Mouse (Mus musculus) forebrain, embryonic 15.5 days (tissue): ENCODE measurements around the gene Trpv3. TPM values are rescaled to one million over a fixed set of nuclear protein-coding genes. Genes with fewer than 3 reads are reported as not detected.

Experiments used
- ATAC-seq: fragments of 200-750 bp; cut with Nextera tagmentation; replicated peaks from 2 replicates; pipeline ENCODE4 v1.8.0; 2017; ENCODE audit warnings: mild to moderate bottlenecking, moderate TSS enrichment, moderate library complexity
- H3K27ac ChIP-seq: fragments of 300-500 bp; sonication (generic); replicated peaks from 2 replicates; pipeline ENCODE4 v1.5.1; 2015; ENCODE audit warnings: mild to moderate bottlenecking, inconsistent platforms
- H3K27me3 ChIP-seq: fragments of 300-500 bp; sonication (generic); 2 replicates; pipeline ENCODE4 v1.6.1; 2015; ENCODE audit warnings: inconsistent platforms
- H3K36me3 ChIP-seq: fragments of 300-500 bp; sonication (generic); 2 replicates; pipeline ENCODE4 v1.6.1; 2015; ENCODE audit warnings: mild to moderate bottlenecking, inconsistent platforms
- H3K4me1 ChIP-seq: fragments of 300-500 bp; sonication (generic); 2 replicates; pipeline ENCODE4 v1.6.1; 2015; ENCODE audit warnings: inconsistent platforms
- H3K4me2 ChIP-seq: fragments of 300-500 bp; sonication (generic); replicated peaks from 2 replicates; pipeline ENCODE4 v1.6.1; 2015; ENCODE audit warnings: mild to moderate bottlenecking, inconsistent platforms
- H3K4me3 ChIP-seq: fragments of 300-500 bp; sonication (generic); 2 replicates; pipeline ENCODE4 v1.5.1; 2015; ENCODE audit warnings: mild to moderate bottlenecking, inconsistent platforms
- H3K9ac ChIP-seq: fragments of 300-500 bp; sonication (generic); replicated peaks from 2 replicates; pipeline ENCODE4 v1.6.1; 2015; ENCODE audit warnings: mild to moderate bottlenecking, inconsistent platforms
- H3K9me3 ChIP-seq: fragments of 300-500 bp; sonication (generic); 2 replicates; pipeline ENCODE4 v1.6.1; 2016; ENCODE audit warnings: inconsistent platforms
- WGBS: fragments of 180-500 bp; shearing (Covaris S2); methylation state at CpG from one replicate; pipeline ENCODE4 v1.1.7; 2015; ENCODE audit warnings: mixed read lengths; 5-methylcytosine and 5-hydroxymethylcytosine counted together
- polyA plus RNA-seq: library from polyadenylated mRNA; unstranded; fragments of >200 nt; fragmentation: Nextera tagmentation; extraction: Ambion mirVana; gene quantifications from 2 replicates; pipeline ENCODE4 v1.2.1, GENCODE M21; 2015

The Trpv3 gene
- 0.06 and 0.09 TPM in 2 replicates for polyA plus RNA-seq

DNA sequence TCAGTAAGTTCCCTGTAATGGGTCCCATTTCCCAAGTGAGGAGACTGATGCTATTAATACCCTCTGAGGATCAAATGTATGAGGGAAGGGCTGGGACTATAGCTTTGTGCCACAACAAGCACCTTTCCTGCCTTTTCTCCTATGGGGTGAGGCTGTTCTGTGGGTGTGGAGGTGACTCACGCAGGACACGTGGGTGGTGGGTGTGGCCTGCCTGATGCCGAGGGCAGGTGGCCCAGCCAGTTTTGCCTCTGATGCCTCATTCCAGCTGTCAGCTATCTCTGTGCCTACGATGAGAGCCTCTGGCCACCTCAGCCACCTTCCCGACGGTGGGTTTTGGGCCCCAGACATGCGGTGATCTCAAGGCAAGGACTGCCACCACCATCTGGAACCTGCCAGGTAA is at the start of gene Trpv3:
Gene Trpv3 (plus strand): TSS at position 122 of the 400 bp plus-strand sequence.
- WGBS, result 90% methylated on average over 7 of the region's 7 CpGs
- H3K27ac ChIP-seq, result no peak within 1 kb of the TSS

DNA sequence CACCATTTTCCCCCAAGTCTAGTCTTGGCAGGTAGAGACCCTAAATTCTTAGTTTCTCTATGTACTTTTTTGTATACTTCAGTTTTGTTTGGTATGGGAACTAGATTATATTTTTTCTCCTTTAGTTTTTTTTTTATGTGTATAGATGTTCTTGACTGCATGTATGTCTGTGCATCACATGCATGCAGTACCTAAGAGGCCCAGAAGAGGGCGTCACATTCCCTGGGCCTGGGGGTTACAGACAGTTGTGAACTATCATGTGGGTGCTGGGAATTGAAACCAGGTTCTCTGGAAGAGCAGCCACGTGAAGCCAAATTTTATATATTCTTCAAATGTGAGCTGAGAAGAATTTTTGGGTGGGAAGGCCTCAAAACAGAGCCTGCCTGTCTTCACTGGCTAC is 47.5 kb upstream of the Trpv3 start:
- Histone ChIP-seq H3K9ac (no peak overlapping the region), H3K4me1 (no peaks in the 10 kb centered on the region), H3K36me3 (no peaks in the 10 kb centered on the region), H3K27ac (no peak overlapping the region), H3K9me3 (no peaks in the 10 kb centered on the region), H3K4me2 (no peak overlapping the region), H3K4me3 (no peak overlapping the region), H3K27me3 (no peaks in the 10 kb centered on the region)
- no peak for ATAC-seq
- WGBS, result 55% methylated on average over 2 of the region's 2 CpGs

More for the DNA sequence above, at the start of gene Trpv3:
- Histone ChIP-seq H3K9me3 (no peaks in the 10 kb centered on the region), H3K4me2 (no peak within 1 kb of the TSS), H3K9ac (no peak within 1 kb of the TSS), H3K27me3 (no peaks in the 10 kb centered on the region), H3K4me3 (no peak within 1 kb of the TSS), H3K4me1 (no peaks in the 10 kb centered on the region), H3K36me3 (no peaks in the 10 kb centered on the region)
- ATAC-seq, result no peak

DNA sequence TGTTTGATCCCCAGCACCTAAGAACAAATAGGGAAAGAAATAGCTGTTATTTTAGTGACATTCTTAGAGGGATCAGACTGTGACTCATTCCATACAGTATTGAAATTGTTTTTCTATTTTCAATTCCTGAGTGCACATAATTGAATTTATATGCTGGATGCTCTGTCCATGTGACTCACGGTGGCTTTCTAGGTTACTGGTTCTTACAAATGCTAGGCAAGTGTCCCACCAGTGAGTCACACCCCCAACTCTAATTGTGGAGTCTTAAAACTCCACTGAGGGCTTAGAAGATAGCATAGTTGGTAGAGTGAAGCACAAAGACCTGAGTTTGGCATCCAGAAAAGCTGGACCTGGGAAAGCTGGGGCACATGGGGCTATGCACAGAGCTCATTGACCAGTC is 46.5 kb upstream of the Trpv3 start:
- Histone ChIP-seq H3K9me3 (no peaks in the 10 kb centered on the region), H3K4me2 (no peak overlapping the region), H3K27me3 (no peaks in the 10 kb centered on the region), H3K9ac (no peak overlapping the region), H3K27ac (no peak overlapping the region), H3K36me3 (no peaks in the 10 kb centered on the region), H3K4me3 (no peak overlapping the region), H3K4me1 (no peaks in the 10 kb centered on the region)
- WGBS, result 93% methylated on average over 1 of the region's 1 CpGs
- no peak for ATAC-seq

DNA sequence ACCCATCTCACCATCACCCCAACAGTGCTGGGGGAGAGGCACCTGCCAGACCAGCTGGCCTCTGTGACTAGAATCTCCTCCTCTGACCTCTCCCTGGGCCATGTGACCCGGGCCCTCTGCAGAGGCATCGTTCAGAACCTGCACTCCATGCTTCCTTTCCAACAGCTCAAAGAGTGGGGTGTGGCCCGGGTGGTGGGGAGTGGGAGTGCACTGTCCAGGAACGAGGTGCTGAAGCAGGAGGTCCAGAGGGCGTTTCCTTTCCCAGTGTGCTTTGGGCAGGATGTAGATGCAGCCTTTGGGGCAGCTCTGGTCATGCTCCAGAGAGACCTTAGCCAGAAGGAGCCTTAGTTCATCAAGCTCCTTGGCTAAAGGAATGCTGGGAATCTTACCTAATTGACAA is 44.3 kb upstream of the Trpv3 start:
- no peaks in the 10 kb centered on the region for H3K4me1 ChIP-seq
- no peaks in the 10 kb centered on the region for H3K27me3 ChIP-seq
- no peak overlapping the region for H3K27ac ChIP-seq
- H3K9me3 ChIP-seq, result no peaks in the 10 kb centered on the region
- H3K9ac ChIP-seq, result no peak overlapping the region
- H3K4me3 ChIP-seq, result no peak overlapping the region
- H3K36me3 ChIP-seq, result no peaks in the 10 kb centered on the region
- ATAC-seq, result no peak
- no peak overlapping the region for H3K4me2 ChIP-seq
- WGBS, result 41% methylated on average over 5 of the region's 5 CpGs

GRCm38 (mm10) chr11:73223966-73224365 is 43.2 kb upstream of the Trpv3 start:
- no peak overlapping the region for H3K9ac ChIP-seq
- no peak overlapping the region for H3K4me2 ChIP-seq
- no peaks in the 10 kb centered on the region for H3K36me3 ChIP-seq
- H3K27ac ChIP-seq, result no peak overlapping the region
- H3K4me3 ChIP-seq, result no peak overlapping the region
- no peaks in the 10 kb centered on the region for H3K9me3 ChIP-seq
- no peaks in the 10 kb centered on the region for H3K27me3 ChIP-seq
- 71% methylated on average over 2 of the region's 2 CpGs for WGBS
- ATAC-seq, result no peak
- no peaks in the 10 kb centered on the region for H3K4me1 ChIP-seq

- Histone ChIP-seq H3K4me2 (no peak overlapping the region), H3K36me3 (no peaks in the 10 kb centered on the region), H3K27ac (no peak overlapping the region), H3K9ac (no peak overlapping the region), H3K4me1 (no peaks in the 10 kb centered on the region), H3K9me3 (no peaks in the 10 kb centered on the region), H3K27me3 (no peaks in the 10 kb centered on the region), H3K4me3 (no peak overlapping the region)
- ATAC-seq, result no peak
- 91% methylated on average over 6 of the region's 6 CpGs for WGBS
Observed at GRCm38 (mm10) chr11:73225856-73226255, 41.3 kb upstream of the Trpv3 start.

DNA sequence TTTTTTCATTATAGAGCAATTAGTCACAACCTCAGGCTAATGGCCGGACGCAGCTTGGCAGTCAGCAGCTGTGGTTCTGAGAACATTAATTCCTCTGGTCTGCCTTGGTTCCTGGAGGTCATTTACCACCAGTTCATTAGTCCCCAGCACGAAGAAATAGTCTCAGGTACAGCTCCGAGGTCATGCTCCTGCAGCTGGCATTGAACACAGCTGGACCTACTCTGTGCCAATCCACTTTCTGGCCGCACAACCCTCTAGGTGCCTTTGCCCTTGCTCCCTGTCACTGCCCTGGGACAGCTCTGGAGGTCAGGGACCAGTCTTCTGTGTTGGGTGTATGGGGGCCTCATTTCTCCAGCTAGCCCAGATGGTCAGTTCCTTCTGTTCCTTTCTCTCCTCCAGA is 38.3 kb upstream of the Trpv3 start:
- no peaks in the 10 kb centered on the region for H3K27me3 ChIP-seq
- no peaks in the 10 kb centered on the region for H3K4me1 ChIP-seq
- H3K27ac ChIP-seq, result no peak overlapping the region
- H3K9ac ChIP-seq, result no peak overlapping the region
- 86% methylated on average over 5 of the region's 5 CpGs for WGBS
- no peaks in the 10 kb centered on the region for H3K36me3 ChIP-seq
- ATAC-seq, result no peak
- H3K9me3 ChIP-seq, result no peaks in the 10 kb centered on the region
- no peak overlapping the region for H3K4me3 ChIP-seq
- no peak overlapping the region for H3K4me2 ChIP-seq

GRCm38 (mm10) chr11:73230081-73230480 is 37.1 kb upstream of the Trpv3 start:
- H3K27me3 ChIP-seq, result no peaks in the 10 kb centered on the region
- WGBS, result 94% methylated on average over 5 of the region's 5 CpGs
- ATAC-seq, result no peak
- no peak overlapping the region for H3K4me3 ChIP-seq
- no peaks in the 10 kb centered on the region for H3K36me3 ChIP-seq
- H3K4me2 ChIP-seq, result no peak overlapping the region
- no peak overlapping the region for H3K27ac ChIP-seq
- H3K9ac ChIP-seq, result no peak overlapping the region
- no peaks in the 10 kb centered on the region for H3K9me3 ChIP-seq
- no peaks in the 10 kb centered on the region for H3K4me1 ChIP-seq

GRCm38 (mm10) chr11:73232513-73232912 is 34.7 kb upstream of the Trpv3 start:
- Histone ChIP-seq H3K9ac (no peak overlapping the region), H3K4me3 (no peak overlapping the region), H3K9me3 (no peaks in the 10 kb centered on the region), H3K27ac (no peak overlapping the region), H3K4me1 (no peaks in the 10 kb centered on the region), H3K27me3 (no peaks in the 10 kb centered on the region), H3K4me2 (no peak overlapping the region), H3K36me3 (no peaks in the 10 kb centered on the region)
- 52% methylated on average over 2 of the region's 2 CpGs for WGBS
- ATAC-seq, result no peak

DNA sequence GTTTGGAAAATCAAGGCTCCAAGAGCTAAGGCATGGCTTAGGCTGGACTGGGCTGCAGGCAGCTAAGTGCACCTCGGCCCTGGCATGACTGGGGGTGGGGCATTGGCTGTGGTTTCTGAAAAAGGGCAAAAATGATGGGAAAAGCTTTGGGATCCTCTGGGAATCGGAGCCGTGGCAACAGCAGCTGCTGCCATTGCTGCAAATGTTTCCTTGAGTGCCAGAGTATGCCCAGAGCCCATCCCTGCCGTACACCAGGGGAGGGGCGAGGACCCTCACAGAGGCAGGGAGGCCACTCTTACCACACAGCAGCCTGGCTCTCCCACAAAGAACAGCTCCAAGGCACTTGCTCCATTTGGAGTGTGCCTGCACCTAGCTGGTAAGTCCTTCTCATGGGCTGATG is 33.2 kb upstream of the Trpv3 start, which contains the start of gene Trpv1:
Gene Trpv1 (plus strand): TSS at position 301 of the 400 bp plus-strand sequence.
- Histone ChIP-seq H3K9me3 (no peaks in the 10 kb centered on the region), H3K4me1 (no peaks in the 10 kb centered on the region), H3K36me3 (no peaks in the 10 kb centered on the region), H3K27ac (no peak within 1 kb of the TSS), H3K27me3 (no peaks in the 10 kb centered on the region), H3K4me3 (no peak within 1 kb of the TSS), H3K4me2 (no peak within 1 kb of the TSS), H3K9ac (no peak within 1 kb of the TSS)
- WGBS, result 82% methylated on average over 5 of the region's 5 CpGs
- ATAC-seq, result no peak

- WGBS, result 36% methylated on average over 5 of the region's 5 CpGs
- no peaks in the 10 kb centered on the region for H3K27me3 ChIP-seq
Observed at GRCm38 (mm10) chr11:73235990-73236701, 31.0 kb upstream of the Trpv3 start.

DNA sequence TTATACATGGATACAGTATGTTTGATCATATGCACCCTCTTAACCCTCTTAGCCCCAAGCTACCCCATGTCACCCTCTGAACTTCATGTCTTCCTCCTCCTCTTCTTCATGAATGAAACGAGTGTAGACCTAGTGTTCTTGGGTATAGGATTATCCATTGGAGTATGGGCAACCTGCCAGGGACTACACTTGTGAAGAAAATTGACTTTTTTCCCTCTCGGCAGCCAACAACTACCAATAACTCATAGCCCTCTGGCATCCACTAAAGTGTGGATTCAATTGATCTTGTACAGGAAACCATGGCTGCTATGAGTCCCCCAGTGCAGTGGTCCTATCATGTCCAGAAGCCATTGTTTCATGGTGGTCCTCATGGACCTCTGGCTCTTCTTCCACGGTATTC is 30.5 kb upstream of the Trpv3 start:
- H3K4me2 ChIP-seq, result no peak overlapping the region

More at GRCm38 (mm10) chr11:73235990-73236701, 31.0 kb upstream of the Trpv3 start:
- Histone ChIP-seq H3K27ac (no peak overlapping the region), H3K9me3 (no peaks in the 10 kb centered on the region), H3K4me2 (no peak overlapping the region), H3K9ac (no peak overlapping the region), H3K4me3 (no peak overlapping the region), H3K36me3 (no peaks in the 10 kb centered on the region), H3K4me1 (no peaks in the 10 kb centered on the region)
- no peak for ATAC-seq

DNA sequence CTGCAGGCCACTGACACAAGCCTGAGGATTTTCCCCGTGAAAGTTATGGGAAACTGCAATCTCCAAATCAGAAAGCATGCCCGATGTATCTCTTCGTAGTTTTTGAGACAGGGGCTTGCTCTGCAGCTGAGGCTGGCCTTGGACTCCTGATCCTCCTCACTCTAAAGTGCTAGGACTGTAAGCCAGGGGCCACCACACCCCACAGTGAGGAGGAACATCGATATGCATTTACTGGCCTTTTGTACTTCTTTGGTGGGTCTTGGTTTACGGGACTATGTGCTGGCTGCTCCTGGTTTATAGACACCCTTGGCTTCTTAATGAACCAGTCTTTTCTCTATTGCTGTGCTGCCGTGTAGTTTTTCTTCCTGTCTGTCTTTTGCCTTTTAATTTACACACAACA is 25.0 kb upstream of the Trpv3 start:
- Histone ChIP-seq H3K27me3 (no peaks in the 10 kb centered on the region), H3K36me3 (no peaks in the 10 kb centered on the region), H3K9me3 (no peaks in the 10 kb centered on the region), H3K9ac (no peak overlapping the region), H3K4me3 (no peak overlapping the region), H3K27ac (no peak overlapping the region), H3K4me2 (no peak overlapping the region), H3K4me1 (no peaks in the 10 kb centered on the region)
- 82% methylated on average over 6 of the region's 6 CpGs for WGBS
- ATAC-seq, result no peak

More for the DNA sequence above, 30.5 kb upstream of the Trpv3 start:
- Histone ChIP-seq H3K27me3 (no peaks in the 10 kb centered on the region), H3K4me3 (no peak overlapping the region), H3K27ac (no peak overlapping the region), H3K36me3 (no peaks in the 10 kb centered on the region), H3K4me1 (no peaks in the 10 kb centered on the region), H3K9ac (no peak overlapping the region), H3K9me3 (no peaks in the 10 kb centered on the region)
- WGBS, result 78% methylated on average over 3 of the region's 3 CpGs
- no peak for ATAC-seq
